Mouse (Mus musculus) thymus, postnatal 14 days (tissue): ENCODE results near the gene Rapsn.

ENCODE experiments used
- DNase-seq: peaks from one replicate; pipeline ENCODE4 v3.0.0; 2021

The Rapsn gene

DNA sequence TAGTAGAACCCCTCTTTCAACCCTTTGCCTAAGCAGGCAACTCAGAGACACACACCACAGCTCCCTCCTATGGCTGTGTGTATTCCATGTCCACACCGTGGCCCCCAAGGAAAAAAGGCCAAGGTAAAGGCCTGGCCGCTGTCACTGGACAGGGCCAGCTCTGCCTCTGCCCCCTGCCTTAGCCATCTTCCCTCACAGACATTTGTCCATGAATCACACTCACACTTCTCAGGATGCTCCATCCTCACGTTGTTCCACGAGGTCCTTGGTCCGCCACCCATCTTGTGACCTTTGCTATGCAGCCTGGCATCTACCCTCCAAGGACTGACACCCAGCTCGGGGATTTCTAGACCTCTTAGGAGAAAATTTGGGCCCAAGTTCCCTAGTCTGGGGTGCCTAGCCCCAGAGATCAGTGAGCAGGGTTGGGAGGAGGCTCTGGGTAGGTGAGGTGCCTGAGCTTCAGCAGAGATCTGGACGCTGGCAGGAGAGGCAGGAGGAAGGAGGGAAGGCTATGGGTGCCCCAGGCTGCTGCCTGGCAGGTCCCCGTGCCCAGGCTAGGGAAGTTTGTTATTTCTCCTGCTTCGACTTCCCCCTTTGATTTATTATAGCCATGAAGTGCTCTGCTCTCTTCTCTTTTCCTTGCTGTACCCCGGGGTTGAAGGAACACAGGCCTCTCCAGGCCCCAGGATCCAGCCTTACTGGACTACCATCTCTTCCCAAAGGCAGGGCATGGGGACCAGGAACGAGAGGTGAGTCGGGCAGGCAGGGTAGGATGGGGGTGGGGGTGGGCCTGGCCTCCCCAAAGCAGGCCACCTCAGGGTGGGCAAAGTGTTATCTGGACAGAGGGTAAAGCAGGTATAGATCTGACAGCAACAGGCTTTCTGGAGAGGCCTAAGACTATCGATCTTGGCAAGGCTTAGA is 46.6 kb downstream of the Rapsn start, which contains the start of gene Spi1:
Gene Spi1, plus strand, starts transcription at position 616 of the 921 bp plus-strand sequence.
- DNase-seq = no peak

DNA sequence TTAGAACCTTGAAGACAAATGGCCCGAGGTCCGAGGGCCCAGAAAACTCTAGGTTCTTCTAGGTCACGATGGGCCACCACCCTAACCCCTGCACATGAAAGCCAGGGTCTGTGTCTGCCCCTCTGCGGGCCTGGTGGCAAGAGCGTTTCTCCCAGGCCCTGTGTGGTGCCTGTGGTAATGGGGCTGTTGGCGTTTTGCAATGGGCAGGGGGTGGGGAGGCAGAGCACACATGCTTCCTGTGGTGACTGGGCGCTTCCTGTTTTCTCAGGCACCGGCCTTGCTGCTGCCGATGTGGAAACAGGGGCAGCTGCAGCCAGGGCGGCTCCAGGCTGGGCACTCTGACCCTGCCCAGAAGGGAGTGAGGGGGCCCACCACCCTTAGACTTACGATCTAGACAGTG is 47.4 kb downstream of the Rapsn start:
- DNase-seq = peak; percentile 81

DNA sequence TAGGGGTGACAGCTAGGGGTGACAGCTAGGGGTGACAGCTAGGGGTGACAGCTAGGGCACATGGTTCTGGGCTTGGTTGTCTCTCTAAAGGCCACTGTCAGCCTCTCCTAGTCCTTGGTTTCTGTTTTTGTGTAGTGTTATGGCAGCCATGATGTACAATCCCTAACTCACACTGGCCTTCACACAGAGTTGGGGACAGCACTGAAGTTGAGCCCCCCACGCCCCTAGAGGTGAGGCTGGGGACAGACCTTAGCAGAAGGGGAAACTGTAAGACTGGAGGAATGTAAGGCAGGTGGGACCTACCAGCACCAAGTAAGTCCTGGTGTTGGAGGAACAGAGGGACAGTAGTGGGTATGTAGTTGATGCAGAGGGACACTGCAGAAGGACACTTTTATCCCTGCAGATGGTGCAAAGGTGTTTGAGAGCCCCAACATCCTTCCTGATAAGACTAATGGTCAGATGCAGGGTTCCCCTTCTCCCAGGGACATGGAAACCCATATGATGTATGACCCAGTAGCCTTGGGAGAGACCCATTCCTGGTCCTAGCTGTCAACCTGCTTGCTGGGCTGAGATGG is 48.0 kb downstream of the Rapsn start:
- no peak for DNase-seq

DNA sequence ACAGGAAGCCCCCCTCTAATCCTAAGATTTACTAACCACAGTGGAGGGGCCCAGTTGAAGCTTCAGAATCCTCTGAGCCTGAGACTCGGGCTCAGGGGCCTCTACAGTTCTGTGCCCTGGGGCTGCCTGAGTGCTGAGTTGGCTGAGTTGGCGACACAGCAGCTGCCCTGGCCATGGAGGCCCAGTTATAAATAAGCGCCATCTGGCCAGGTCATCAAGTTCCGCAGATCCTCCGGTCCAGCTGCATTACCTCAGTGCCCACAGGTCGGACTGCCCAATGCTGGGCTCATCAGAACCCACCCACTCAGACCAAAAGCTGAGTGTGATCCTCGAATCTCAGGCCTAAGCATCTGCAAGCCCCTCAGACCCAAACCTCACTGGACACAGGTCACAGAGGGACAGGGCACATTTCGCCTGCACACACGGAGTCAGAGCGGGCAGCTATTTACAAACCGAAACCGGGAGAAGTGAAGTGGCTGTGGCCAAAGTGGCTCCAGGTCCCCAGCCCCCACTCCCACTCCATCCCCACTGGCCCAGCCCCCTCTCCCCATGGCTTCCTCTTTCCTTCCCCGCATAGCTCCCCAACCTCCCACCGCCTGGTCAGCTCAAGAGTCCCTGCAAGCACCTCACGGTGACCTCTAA is 48.9 kb downstream of the Rapsn start:
- no peak for DNase-seq

DNA sequence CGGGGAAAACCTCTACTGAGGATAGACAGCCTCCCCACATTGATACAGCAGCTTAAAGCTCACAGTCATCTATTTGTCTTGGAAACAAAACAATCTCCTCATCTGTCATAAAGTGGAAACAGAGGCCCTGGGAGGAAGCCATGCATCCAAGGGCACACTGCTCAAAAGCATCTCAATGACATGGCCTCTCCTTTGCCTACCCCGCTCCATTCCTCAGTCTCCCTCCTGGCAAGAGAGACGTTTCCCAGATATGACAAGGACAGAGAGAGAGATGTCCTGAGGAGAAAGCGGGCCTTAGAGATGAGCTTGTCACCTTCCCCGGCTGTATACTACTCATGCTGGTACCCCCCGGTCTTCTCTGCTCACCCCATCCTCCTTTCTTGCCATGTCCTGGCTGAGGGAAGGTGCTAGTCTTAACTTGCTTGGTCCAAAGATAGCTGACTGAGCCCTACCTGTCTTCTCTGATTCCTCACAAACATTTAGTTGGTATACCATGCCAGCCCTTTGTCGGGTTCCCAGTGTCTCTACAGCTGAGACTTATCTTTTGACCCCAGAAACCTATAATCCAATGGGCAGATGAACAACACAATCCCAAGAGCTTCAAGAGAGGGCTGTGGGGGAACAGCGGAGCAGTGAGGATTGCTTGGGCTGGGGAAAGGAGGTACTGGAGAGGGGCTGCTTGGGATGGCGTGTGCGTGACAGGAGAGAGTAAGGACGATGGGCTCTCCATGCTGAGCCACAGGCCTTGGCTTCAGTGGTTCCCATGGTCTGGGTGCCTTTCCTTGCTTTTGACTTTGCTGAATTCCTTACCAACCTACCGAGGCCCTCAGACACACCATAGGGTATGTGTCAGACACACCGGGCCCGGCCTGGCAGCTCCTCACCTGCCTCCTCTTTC is 50.3 kb downstream of the Rapsn start:
- DNase-seq = no peak

GRCm38 (mm10) chr2:91086392-91087237 is 51.2 kb downstream of the Rapsn start:
- no peak for DNase-seq

- no peak for DNase-seq
These were observed 52.0 kb downstream of the Rapsn start for GRCm38 (mm10) chr2:91087453-91087852.

DNA sequence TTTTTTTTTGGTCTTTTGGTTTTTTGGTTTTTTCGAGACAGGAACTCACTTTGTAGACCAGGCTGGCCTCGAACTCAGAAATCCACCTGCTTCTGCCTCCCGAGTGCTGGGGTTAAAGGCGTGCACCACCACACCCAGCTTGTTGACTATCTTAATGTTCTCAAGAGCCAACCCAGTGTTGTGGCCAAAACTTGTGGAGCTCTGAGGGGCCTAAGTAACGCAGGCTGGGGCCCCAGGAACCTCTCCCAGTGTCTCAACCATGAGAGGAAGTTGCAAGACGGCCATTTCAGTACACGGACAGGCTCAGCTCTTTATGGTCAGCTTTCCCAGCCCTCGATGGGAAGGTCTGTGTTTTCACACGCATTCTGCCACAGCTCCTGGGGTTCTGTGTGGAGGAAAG is 53.6 kb downstream of the Rapsn start:
- DNase-seq = no peak

GRCm38 (mm10) chr2:91090208-91090607 is 54.8 kb downstream of the Rapsn start:
- DNase-seq = no peak

GRCm38 (mm10) chr2:91090827-91091226 is 55.4 kb downstream of the Rapsn start:
- DNase-seq = no peak
